Mouse (Mus musculus) mammary gland, adult 2 months (tissue): Measurements from ENCODE around the gene Rnf182. TPM values are rescaled to one million over a fixed set of nuclear protein-coding genes. Genes with fewer than 3 reads are reported as not detected.

Experiments used
- polyA plus RNA-seq: library from polyadenylated mRNA; depleted of rRNA; stranded (reverse); fragments of >200 nt; gene quantifications from 2 replicates; pipeline ENCODE4 v1.2.3, GENCODE M21; 2012; ENCODE audit warnings: low replicate concordance; rRNA removed

Rnf182 gene
- 0.31 and 0.53 TPM in 2 replicates for polyA plus RNA-seq

DNA sequence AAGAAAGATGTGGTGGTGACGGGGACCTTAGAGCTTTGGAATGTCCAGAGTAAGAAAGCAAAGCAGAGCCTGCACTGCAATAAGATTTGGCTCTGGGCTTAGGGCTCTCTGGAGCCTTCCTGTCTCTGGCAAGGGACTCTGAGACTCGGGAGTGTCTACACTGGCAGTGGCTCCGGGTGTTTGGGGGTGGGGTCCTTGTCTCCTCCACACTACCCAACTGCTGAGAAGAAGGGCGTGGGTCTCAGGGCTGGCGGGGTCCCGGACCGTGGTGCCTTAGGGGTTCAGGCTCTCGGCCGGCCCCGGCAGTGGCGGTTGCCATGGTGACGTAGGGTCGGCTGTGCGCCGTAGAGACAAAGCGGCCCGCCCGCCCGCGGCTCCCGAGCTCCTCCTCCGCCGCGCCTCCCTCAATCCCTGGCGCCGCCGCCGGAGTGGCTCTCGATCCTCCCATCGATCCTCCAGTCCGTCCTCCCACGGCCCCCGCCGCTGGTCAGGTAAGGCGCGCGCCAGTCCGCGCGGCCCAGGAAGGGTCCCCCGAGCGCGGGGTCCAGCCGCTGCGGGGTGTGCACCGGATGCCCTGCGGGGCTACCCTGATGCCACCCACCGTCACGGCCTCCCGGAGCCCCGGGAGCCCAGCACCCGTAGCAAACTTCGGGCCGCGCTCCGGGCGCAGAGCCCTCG is at the start of gene Rnf182:
Gene Rnf182 (plus strand): TSS at position 134 of the 678 bp plus-strand sequence.

Other genes with a start within 250 kb of the Rnf182 start
- 25.2 and 59.5 TPM in 2 replicates for gene Nol7, start 217.3 kb upstream of the Rnf182 start, polyA plus RNA-seq
- gene Ranbp9, start 134.4 kb upstream of the Rnf182 start, polyA plus RNA-seq: 19.6 and 26.7 TPM in 2 replicates
- gene Mcur1, start 55.5 kb upstream of the Rnf182 start, polyA plus RNA-seq: 47.8 and 61.1 TPM in 2 replicates
- gene Cd83, start 169.1 kb downstream of the Rnf182 start, polyA plus RNA-seq: 18.0 and 29.3 TPM in 2 replicates